Mouse (Mus musculus) c-Kit-negative CD71-positive TER-119-positive erythroid progenitor cells, embryonic 14.5 days (primary cell): ENCODE measurements around the gene Mef2b.

ENCODE experiments used
- DNase-seq: peaks from one replicate; pipeline ENCODE4 v3.0.0-alpha.2; 2013; ENCODE audit warnings: low read depth, low spot score

The Mef2b gene

DNA sequence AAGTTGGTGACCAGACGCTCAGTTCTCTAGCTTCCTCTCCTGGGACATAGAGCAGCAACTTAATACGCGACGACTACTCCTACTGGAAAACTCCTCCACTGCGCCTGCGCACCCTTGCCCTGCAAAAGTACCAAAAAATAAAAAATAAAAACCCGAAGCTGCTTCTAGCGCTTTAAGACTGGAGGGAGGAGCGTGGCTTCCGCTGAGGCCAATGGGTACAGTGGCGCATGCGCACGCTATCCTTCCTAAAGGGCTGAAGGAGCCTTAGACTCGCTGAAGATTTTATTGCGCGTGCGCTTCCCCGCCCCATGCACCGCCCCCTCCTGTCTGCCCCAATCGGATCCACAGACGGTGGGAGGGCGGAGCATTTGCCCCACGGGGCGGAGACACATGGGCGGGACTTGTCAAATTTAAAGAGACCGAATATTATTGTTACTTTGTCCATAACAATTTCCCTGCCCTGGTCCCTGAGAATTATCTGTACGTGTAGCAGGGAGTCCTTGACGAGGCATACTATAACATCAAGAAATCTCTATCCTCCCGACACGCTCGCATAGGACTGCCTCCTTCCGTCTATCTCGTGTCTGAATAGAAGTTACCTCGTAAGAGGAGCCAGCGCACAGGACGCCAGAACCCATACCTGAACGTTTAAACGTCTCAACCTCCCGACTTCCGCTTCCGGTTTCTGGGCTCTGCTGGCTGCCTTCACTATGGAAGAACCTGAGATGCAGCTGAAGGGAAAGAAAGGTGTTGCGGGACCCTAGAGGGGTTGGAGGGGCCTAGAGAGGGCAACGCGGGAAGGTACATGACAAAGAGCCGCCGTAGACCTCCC lies at the start of gene Mef2b, which contains the start of the genes Rfxank and Borcs8:
Gene Mef2b, plus strand, starts transcription at position 686 of the 832 bp plus-strand sequence.
Gene Rfxank, minus strand, starts transcription at position 129 of the 832 bp plus-strand sequence.
Gene Borcs8, plus strand, starts transcription at position 474 of the 832 bp plus-strand sequence.
- peak; percentile 99 for DNase-seq

DNA sequence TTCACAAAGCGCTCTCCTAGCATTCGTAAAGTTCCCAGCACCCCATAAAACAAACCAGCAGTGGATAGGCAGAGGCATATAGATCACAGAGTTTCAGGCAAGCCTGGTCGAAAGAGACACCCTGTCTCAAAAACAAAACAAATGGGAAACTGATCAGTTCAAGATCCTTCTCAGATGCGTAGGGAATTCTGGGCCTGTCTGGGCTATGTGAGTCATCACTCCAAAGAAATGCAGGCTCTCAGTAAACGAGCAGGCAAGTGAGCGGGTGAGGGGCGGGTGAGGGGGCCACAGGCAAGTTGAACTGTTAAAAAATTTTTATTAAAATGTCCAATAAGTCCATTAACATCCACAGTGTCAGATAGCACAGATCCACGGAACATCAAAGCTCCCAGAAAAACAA lies 46.7 kb upstream of the Mef2b start:
- no peak for DNase-seq

DNA sequence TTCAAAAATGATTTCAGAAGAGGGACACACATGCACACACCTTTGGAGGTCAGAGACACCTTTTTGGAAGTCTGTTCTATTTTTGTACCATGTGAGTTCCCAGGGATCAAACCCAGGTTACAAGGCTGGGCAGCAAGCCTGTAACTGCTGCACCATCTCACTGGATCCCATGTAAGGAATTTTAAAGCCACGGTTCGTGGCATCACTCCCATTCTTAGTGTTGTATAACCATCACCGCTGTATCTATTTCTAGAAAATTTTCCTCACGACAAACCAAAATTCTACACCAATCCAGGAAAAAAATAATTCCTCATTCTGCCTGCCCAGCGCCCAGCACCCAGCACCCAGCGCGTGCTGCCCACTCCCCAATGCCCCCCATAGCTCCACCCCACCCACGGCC lies 40.2 kb upstream of the Mef2b start:
- no peak for DNase-seq

DNA sequence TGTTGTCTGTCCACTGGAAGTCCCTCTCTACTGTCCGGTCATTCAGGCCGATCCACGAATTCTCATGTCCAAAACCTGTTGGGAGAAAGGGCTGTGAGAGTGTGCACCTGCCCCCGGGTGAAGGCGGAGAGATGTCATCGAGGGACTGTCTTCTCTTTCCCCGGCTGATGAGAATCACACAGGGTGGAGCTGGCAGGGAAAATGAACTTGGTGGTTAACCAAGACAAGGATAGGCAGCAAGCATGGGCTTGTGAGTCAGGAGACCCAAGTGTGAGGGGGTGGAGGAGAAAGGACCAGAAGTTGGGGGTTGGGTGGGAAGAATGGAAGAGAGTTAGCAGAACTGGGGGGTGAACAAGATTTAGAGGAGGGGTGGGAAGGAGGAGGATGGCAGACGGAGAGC lies 39.3 kb upstream of the Mef2b start:
- DNase-seq, result no peak

DNA sequence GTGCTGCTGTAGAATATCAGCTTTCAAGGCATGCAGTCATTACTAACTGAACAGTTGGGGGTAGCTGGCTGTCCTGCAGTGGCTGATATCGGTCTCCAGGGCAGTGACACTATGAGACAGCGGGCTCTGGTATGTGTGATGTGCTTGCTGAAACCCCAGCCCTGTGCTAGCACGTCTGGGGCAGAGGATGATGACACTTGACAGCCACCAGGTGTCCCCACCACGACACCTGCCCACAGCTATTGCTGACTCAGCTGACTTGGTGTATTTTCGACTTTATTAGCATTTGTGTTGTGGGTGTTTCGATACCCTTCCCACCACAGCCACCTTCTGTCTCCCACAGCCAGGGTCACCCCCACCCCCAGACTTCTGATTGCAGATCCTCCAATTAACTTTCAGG lies 35.0 kb upstream of the Mef2b start:
- no peak for DNase-seq

DNA sequence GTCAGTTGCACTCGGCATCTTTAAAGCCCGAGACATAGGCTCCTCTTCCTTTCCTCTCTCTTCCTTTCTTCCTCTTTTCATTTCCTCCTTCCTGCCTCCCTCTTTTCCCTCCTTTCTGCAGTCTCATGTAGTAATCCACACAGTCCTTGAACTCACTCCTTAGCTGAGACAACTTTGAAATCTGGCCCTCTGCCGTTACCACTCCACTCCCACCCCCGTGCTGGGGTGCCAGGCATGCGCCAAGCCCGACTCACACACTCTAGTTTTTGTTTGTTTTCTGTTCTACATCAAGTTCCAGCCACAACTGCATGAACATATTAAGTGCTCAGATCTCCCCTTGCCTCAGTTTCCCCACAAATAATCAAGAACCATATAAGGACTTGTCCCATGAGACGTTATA lies 34.6 kb upstream of the Mef2b start:
- no peak for DNase-seq

DNA sequence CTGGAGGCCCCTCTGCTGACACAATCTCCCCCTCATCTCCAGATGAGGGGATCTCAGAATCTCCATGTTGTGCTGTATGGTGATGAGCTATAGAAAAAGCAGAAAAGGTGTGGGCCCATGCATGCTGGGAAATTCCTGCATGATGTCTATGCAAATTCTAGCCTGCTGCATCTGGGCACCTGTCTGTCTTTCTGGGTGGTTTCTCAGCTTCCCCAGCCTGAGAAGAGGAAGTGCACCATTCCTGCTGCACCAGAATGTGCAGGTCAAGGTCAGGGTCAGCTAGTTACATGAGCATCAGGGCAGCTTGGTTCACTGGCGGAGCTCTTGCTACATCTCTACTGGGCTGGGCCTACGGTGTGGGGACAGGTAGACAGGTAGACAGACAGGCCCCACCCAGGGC lies 29.1 kb upstream of the Mef2b start:
- no peak for DNase-seq

DNA sequence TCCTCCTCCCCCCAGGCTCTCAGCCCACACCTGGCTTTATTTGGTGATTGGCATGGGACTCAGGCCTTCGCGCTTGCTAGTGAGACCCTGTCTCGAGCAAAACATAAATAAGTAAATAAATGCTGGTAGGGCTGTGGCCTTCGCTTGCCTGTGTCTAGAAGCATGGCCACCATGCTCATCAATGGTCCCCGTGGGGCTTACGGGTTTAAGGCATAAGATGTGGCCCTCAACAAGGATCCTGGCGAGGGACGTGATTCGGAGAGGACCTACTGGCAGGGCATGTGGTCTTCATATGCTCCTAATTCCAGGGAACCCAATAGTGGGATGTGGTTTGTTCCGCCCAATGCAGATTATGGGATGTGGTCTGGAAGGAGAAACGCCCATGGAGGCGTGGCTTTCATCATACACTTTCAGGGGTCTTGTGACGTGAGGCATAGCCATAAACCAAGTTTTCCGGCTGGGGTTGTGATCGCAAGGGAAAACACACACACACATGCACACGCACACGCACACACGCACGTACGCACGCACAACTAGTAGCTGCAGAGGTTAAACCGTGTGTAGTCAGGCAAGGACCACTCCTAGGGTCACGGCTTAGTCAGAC lies 28.2 kb upstream of the Mef2b start:
- DNase-seq, result no peak

DNA sequence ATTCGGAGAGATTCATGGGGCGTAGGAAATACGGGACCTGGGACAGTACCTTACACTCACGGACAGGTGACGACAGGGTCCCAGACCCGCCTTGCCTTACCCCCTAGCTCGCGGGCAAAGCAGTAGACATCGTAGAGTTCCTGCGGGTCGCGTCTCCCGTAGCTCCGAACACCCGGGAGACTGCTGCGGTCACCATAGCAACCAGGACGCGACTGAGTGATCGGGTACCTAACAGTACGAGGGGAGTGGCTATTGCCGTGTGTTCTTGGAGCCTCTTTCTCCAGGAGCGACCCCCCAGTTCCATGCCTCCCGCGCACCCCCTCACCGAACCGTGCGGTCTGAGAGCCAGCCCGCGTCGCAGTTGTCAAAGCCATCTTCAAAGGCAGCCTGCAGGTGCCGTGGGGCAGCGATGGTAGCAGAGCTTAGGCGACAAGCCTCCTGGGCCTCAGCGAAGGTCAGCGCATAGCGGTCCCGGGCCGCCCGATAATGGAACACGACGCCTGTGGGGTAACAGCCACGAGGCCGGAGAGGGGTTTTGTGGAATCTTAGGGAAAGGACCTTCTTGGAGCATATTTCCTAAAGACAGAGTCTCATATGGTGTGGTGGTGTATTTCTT lies 27.0 kb upstream of the Mef2b start:
- DNase-seq, result no peak

DNA sequence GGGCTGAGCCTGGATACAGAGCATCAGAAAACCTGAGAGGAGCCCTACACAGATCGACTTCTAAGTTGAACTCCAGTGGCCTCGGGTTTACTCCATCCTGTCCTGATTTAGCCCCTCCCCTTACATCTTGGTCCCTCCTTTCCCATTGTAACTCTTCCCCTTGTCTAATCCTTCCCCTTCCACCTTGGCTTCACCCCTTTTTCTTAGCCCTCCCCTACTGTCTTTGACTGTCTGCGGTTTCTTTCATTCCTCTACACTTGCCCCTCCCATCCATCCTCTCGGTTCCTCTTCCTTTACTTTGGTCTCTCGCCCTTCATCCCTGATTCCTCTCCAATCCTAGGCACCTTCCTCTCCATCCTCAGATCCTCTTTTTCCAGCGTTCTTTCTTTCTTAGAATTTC lies 25.0 kb upstream of the Mef2b start:
- DNase-seq, result no peak

DNA sequence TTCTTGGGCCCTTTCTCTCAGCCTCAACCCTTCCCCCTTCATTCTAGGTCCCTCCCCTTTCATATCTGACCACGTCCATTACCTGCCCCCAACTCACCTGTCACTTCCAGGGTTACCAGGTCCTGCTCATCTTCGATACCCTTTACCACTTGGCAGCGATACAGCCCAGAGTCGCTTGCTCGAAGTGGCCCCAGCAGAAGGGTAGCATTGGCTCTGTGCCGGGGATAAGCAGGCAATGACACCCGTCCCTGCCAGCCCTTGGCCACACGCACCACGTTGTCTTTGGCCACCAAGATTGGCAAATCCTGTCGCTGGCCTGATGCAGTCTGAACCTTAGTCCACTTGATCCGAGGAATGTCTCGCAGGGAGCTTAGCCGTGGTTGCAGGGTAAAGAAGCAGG lies 24.6 kb upstream of the Mef2b start:
- no peak for DNase-seq

DNA sequence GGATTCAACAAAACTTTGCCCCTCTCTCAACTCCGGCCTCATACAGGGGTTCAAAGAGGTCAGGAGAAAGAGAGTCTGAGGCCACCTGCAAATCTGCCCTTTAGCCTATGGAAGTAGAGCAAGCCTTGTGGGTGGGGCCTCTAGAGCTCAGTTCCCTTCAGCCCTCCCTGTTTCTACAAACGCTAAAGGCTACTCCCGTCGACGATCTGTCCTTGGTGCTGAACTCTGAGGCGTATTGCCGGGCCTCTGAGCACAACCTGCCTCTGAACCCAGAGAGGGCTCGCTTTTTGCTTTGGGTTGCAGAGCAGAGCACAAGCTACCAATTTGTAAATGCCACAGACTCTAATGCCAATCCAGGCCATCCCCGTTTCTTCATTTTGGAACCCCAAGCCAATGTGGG lies 21.9 kb upstream of the Mef2b start:
- no peak for DNase-seq

DNA sequence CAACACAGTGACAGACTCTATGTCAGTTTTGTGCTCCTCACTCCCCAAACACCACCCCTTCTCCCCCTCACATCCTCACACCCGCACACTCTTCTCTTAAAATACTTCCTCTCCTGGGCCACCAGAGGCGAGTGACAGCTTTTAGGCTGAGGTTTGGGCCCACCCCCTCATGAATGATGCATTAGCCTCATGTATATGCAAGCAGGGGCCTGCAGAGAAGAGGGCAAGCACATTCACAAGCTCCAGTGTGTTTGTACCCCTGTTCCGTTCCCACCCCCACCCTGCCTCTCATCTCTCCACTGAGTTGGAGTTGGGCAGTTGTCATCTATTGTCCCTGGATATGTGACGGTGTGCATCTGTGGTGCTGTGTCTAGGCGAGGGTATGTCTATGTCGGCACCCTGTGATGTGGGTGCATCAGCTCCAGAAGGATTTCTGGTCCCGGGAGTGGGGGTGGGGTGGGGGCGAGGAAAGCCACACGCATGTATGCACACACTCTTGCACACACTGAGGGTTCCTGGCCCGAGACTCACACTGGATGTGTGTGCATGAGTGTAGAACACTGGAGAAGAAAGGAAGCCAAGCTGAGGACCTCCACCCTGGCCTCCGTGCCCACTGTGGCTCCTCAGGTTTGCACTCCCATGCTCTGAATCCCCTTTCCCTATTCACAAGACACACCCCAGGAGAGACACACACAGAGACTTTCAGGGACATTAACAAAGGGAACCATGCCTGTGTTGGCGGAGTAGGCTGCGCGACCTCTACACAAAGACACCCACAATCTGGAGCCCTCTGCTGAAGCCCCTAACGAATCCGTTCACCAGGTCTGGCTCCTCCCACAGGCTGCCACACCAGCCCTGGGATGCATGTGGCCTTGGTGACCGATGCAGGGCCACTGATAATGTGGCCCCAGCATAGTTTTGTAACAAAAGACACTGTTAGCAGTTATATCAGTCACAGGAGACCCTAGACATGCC lies 20.5 kb upstream of the Mef2b start:
- DNase-seq, result no peak

DNA sequence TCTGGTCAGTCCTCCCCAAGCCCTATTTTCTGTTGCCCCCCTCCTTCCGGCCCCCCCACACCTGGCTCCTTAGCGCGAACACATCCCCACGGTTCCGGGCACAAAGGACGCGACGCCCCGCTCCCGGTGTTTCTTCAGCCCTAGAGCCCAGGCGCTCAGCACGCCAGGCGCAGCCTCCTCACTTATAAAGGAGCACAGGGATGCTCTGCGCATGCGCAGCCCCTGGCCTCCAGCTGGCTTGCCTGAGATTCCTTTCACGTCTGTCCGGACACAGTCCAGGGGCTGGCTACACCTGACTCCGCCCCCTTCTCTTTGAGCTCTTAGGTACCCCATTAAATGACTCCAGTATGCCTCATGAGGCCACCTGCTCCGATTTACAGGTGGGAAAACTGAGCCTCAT lies 18.8 kb upstream of the Mef2b start, which contains the start of gene Ncan:
Gene Ncan, minus strand, starts transcription at position 207 of the 400 bp plus-strand sequence.
- DNase-seq, result no peak

DNA sequence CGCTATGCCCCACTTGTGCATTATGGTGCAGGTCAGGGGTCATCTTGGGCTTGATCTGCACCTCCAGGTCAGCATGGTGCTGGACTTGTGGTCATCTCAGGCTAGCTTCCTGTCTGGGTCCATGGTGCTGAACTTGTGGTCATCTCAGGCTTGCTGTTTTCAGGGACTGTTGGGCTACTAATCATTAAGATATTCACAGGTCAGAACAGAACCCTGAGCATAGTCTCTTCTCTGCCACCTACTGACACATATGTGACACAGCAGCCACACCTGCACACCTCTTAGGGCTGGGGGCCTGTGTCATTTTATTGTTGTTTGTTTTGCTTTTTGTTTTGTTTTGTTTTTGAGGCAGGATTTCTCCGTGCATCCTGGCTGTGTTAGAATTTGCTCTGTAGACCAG lies 16.6 kb upstream of the Mef2b start:
- no peak for DNase-seq

DNA sequence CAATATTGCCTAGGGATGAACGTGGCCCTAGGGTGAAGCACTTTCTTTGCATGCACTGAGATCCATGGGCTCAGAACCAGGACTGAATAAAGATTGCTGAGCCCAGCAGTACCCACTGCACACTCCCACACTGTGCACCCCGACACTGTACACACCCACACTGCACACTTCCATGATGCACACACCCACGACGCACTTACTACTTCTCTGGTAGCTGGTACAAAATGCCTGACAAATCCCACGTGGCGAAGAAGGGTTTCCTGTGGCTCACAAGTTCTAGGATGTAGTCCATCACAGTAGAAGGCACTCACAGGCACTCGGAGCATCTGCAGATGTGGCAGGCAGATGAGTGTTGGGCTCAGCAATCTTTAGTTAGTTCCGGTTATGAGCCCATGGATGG lies 14.5 kb upstream of the Mef2b start:
- DNase-seq, result no peak

DNA sequence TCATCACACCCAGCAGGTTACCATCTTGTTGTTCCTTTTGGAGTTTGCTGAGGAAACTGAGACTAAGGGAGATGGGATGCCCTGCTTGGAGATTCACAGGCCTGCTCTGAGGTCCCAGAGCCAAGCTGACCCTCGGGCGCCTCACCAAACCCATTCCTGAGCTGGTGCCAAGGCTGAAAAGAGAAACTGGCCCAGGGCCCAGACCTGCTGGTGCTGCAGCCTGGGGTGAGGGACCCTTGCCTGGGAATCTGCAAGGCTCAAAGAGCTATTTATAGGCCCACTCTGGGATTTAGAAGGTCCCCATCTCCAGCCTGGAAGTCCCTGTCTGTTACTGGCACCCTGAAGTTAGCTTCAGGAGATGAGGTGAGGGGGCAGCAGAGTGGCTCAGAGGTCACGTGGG lies 11.1 kb upstream of the Mef2b start:
- DNase-seq, result no peak

DNA sequence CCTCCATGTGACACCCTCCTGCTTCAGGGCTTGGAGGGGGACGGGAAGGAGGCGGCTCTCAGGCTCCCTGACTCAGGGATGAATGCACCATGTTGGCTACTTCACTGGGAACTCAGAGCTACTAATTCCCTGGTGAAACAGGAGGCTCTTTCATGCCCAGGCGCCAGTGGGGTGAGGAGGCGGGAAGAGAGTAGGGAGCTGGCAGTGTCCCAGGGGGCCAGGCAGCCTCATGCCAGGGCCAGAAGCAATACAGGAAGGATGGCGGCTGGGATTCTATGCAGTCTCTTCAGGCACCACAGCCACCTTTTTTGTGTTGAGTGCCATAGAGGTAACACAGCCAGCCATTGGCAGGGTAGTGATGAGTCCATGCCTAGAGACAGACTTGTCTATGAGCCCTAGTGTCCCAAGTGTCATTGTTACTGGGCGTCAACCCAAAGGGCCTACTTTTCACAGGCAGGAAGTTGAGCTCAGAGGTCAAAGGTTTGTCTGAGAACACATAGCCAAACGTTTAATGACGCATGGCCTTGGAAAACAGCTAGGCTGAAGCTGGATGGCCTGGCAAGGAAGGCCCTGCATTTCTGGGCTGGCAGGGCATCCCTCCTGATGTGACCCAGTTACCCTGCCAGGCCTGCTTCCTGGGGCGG lies 10.1 kb upstream of the Mef2b start:
- no peak for DNase-seq

DNA sequence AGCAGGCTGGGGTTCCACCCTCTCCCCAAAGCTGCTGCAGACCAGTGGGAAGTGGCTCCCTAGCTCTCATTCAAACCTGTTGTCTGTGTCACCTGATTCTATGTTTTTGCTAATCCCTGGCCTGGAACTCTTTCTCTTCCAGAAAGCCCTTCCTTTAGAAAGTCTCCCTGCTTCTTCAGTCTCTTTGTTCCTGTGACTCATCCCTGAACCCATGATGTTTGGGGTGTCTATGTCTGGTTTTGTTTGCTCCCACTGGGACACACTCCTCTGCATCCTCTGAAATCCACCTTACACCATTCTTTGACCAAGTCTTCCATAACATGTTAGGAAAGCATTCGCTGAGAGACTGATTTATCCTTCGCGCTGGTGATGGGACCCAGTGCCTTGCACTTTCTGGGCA lies 9.4 kb upstream of the Mef2b start:
- no peak for DNase-seq

DNA sequence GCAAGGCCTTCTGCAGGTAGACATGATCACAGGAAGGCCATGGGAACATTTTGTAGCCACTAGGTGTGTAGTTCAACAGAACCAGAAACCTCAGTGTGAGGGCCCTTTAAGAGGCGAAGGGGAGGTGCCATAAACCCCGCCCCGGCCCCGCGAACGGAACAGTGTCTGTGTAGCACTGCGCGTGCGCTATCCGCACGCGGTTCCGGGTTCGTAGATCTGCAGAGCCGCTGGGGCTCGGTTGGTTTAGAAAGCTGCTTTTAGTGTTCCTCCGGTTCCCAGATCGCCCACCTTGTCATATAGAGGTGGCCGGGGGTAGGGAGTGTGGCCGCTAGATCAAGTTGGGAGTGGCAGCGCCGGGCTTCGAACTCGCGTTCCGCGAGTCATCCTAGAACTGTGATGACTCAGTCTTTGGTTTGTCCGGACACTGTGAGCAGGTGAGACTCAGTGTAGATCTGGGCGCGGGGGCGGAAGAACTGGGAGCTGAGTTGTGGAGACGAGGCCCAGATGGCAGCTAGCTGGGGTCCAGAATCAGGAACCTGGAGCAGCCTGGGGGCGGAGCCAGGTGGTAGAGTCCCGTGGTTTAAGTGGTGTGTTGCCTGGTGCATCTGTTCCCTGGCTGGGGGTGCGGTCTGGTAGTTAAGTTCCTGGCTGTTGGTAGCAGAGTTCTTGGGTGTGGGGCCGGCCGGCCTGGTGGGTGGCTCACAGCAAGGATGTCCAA lies 8.2 kb upstream of the Mef2b start, which contains the start of gene Nr2c2ap:
Gene Nr2c2ap, plus strand, starts transcription at position 168 of the 718 bp plus-strand sequence.
- DNase-seq, result peak; percentile 68
